ENCODE assay signal across 9 mouse cellular contexts in genomic region chr3:51583574-51584391, GRCm38 (mm10). TPM values are rescaled to one million over a fixed set of nuclear protein-coding genes. Genes with fewer than 3 reads are reported as not detected.
DNase-seq lines count a peak whose midpoint lies in the region; ATAC-seq and TF ChIP-seq lines count a peak whose summit lies in the region.
"Had no signal": no experiment of that assay in that cellular context is flagged by ENCODE, and none has a peak within 500 bp of the region (broad histone marks: within the 10 kb centered on the region; RNA-seq: fewer than 3 reads in every experiment).

No protein-coding gene starts in this region.

- no peak overlapping the region for H3K9ac ChIP-seq in embryonic facial prominence, embryonic 13.5 days
- no peak overlapping the region for H3K9ac ChIP-seq in heart, embryonic 12.5 days
- H3K9ac ChIP-seq in kidney, embryonic 14.5 days (ENCODE audit: low read depth, low read length) = no peak overlapping the region
- no peak overlapping the region for H3K9ac ChIP-seq in limb, embryonic 14.5 days (ENCODE audit: low read depth, low read length, severe bottlenecking)
- no peak overlapping the region; the same call in 1 of the 2 replicates for H3K9ac ChIP-seq in stomach, postnatal 0 days (ENCODE audit: low read length)
- H3K9ac ChIP-seq: stomach, embryonic 15.5 days had no signal

- H3K9me3 ChIP-seq in embryonic facial prominence, embryonic 13.5 days = no peaks in the 10 kb centered on the region
- no peaks in the 10 kb centered on the region for H3K9me3 ChIP-seq in heart, embryonic 12.5 days (replicated peaks)
- no peaks in the 10 kb centered on the region for H3K9me3 ChIP-seq in kidney, embryonic 14.5 days (ENCODE audit: control insufficient read depth, low read length)
- no peaks in the 10 kb centered on the region for H3K9me3 ChIP-seq in limb, embryonic 14.5 days (ENCODE audit: control insufficient read depth, low read length)
- H3K9me3 ChIP-seq in stomach, postnatal 0 days (ENCODE audit: control insufficient read depth, low read length) = no peaks in the 10 kb centered on the region
- H3K9me3 ChIP-seq: stomach, embryonic 15.5 days had no signal

- TF ChIP-seq EP300 in stomach, postnatal 0 days (optimal IDR thresholded peaks at IDR 0.05) = no peak

- H3K4me1 ChIP-seq in embryonic facial prominence, embryonic 13.5 days = peaks cover 13% of the 10 kb centered on the region; the same call in 1 of the 2 replicates
- H3K4me1 ChIP-seq in heart, embryonic 12.5 days (replicated peaks) = peaks cover 5% of the 10 kb centered on the region
- H3K4me1 ChIP-seq in kidney, embryonic 14.5 days (ENCODE audit: control insufficient read depth, insufficient read depth, low read length) = no peaks in the 10 kb centered on the region
- H3K4me1 ChIP-seq in limb, embryonic 14.5 days (ENCODE audit: control insufficient read depth, insufficient read depth, low read length) = no peaks in the 10 kb centered on the region; the same call in 1 of the 2 replicates
- H3K4me1 ChIP-seq in stomach, postnatal 0 days (replicated peaks; ENCODE audit: control insufficient read depth, insufficient read depth) = no peaks in the 10 kb centered on the region
- H3K4me1 ChIP-seq: stomach, embryonic 15.5 days had no signal

- WGBS in embryonic facial prominence, embryonic 13.5 days = 15% methylated on average over 18 of the region's 18 CpGs
- WGBS in heart, embryonic 12.5 days = 22% methylated on average over 18 of the region's 18 CpGs
- WGBS in kidney, embryonic 14.5 days = 27% methylated on average over 18 of the region's 18 CpGs
- 18% methylated on average over 18 of the region's 18 CpGs for WGBS in limb, embryonic 14.5 days
- WGBS in stomach, postnatal 0 days = 28% methylated on average over 18 of the region's 18 CpGs

- no peaks in the 10 kb centered on the region for H3K27me3 ChIP-seq in embryonic facial prominence, embryonic 13.5 days
- H3K27me3 ChIP-seq in heart, embryonic 12.5 days (replicated peaks) = no peaks in the 10 kb centered on the region
- no peaks in the 10 kb centered on the region for H3K27me3 ChIP-seq in kidney, embryonic 14.5 days (ENCODE audit: control insufficient read depth, insufficient read depth, low read length)
- no peaks in the 10 kb centered on the region for H3K27me3 ChIP-seq in limb, embryonic 14.5 days (ENCODE audit: control insufficient read depth, insufficient read depth, low read length)
- H3K27me3 ChIP-seq in stomach, postnatal 0 days (ENCODE audit: control insufficient read depth, insufficient read depth, low read length) = no peaks in the 10 kb centered on the region
- H3K27me3 ChIP-seq: stomach, embryonic 15.5 days had no signal

- peak overlapping the region; percentile 30 for H3K4me2 ChIP-seq in embryonic facial prominence, embryonic 13.5 days
- 0 out of 2 replicates have a peak overlapping the region, but pooled peaks have one; percentile 13 for H3K4me2 ChIP-seq in heart, embryonic 12.5 days
- H3K4me2 ChIP-seq in kidney, embryonic 14.5 days (replicated peaks; ENCODE audit: low read depth, low read length) = no peak overlapping the region
- H3K4me2 ChIP-seq in limb, embryonic 14.5 days (replicated peaks; ENCODE audit: low read depth, low read length, severe bottlenecking) = 0 out of 2 replicates have a peak overlapping the region, but pooled peaks have one; percentile 2
- H3K4me2 ChIP-seq in stomach, postnatal 0 days (replicated peaks; ENCODE audit: low read depth) = no peak overlapping the region
- H3K4me2 ChIP-seq: stomach, embryonic 15.5 days had no signal

- TF ChIP-seq POLR2A in limb, embryonic 14.5 days (IDR thresholded peaks at IDR 0.05; ENCODE audit: borderline replicate concordance, extremely low read depth, insufficient read depth, insufficient read length) = no peak

- no peak overlapping the region for H3K4me3 ChIP-seq in embryonic facial prominence, embryonic 13.5 days
- H3K4me3 ChIP-seq in heart, embryonic 12.5 days = no peak overlapping the region
- H3K4me3 ChIP-seq in kidney, embryonic 14.5 days (ENCODE audit: low read length) = no peak overlapping the region
- H3K4me3 ChIP-seq in limb, embryonic 14.5 days (replicated peaks; ENCODE audit: low read length) = no peak overlapping the region
- no peak overlapping the region for H3K4me3 ChIP-seq in stomach, postnatal 0 days (ENCODE audit: low read depth, low read length)
- H3K4me3 ChIP-seq: stomach, embryonic 15.5 days had no signal

- peak; percentile 87 for DNase-seq in 3T3-L1 (ENCODE audit: low read depth, low spot score)
- DNase-seq in adrenal gland, postnatal 25 days = peak; percentile 78
- DNase-seq in limb, embryonic 14.5 days (ENCODE audit: low spot score) = peak; percentile 82
- peak; percentile 83 for DNase-seq in neural tube, embryonic 10.5 days (ENCODE audit: extremely low spot score, low spot score)
- DNase-seq in stomach, postnatal 0 days (ENCODE audit: low spot score) = peak; percentile 80

- no peaks in the 10 kb centered on the region for H3K36me3 ChIP-seq in embryonic facial prominence, embryonic 13.5 days
- no peaks in the 10 kb centered on the region for H3K36me3 ChIP-seq in heart, embryonic 12.5 days
- H3K36me3 ChIP-seq in kidney, embryonic 14.5 days (ENCODE audit: control insufficient read depth, insufficient read depth, low read length) = no peaks in the 10 kb centered on the region
- no peaks in the 10 kb centered on the region for H3K36me3 ChIP-seq in limb, embryonic 14.5 days (ENCODE audit: control insufficient read depth, insufficient read depth, low read length)
- no peaks in the 10 kb centered on the region for H3K36me3 ChIP-seq in stomach, postnatal 0 days (ENCODE audit: control insufficient read depth, insufficient read depth, low read length)
- H3K36me3 ChIP-seq: stomach, embryonic 15.5 days had no signal

- ATAC-seq in embryonic facial prominence, embryonic 13.5 days (ENCODE audit: insufficient number of reproducible peaks, insufficient read depth, low FRiP score, low TSS enrichment, low read depth) = peak; percentile 67
- peak; percentile 36; the same call in 1 of the 2 replicates for ATAC-seq in heart, embryonic 12.5 days (ENCODE audit: insufficient number of reproducible peaks, low FRiP score)
- peak; percentile 74; the same call in 1 of the 2 replicates for ATAC-seq in kidney, embryonic 14.5 days (ENCODE audit: low FRiP score, low TSS enrichment)
- peak; percentile 62; the same call in 1 of the 2 replicates for ATAC-seq in limb, embryonic 14.5 days (ENCODE audit: low FRiP score, low read depth)
- peak; percentile 75; the same call in 1 of the 2 replicates for ATAC-seq in stomach, postnatal 0 days (ENCODE audit: low FRiP score, low TSS enrichment)

- no peak overlapping the region for H3K27ac ChIP-seq in embryonic facial prominence, embryonic 13.5 days
- no peak overlapping the region for H3K27ac ChIP-seq in heart, embryonic 12.5 days (ENCODE audit: poor library complexity, severe bottlenecking)
- H3K27ac ChIP-seq in kidney, embryonic 14.5 days (ENCODE audit: low read depth, low read length) = no peak overlapping the region
- H3K27ac ChIP-seq in limb, embryonic 14.5 days (replicated peaks; ENCODE audit: low read depth, low read length) = no peak overlapping the region
- H3K27ac ChIP-seq in stomach, postnatal 0 days (replicated peaks) = no peak overlapping the region
- H3K27ac ChIP-seq: stomach, embryonic 15.5 days had no signal

- TF ChIP-seq CTCF in stomach, postnatal 0 days (IDR thresholded peaks at IDR 0.05; ENCODE audit: low read depth) = peak; percentile 91

RNA-seq across cellular contexts. Expression of gene Setd7, which starts 23.1 kb away (rescaled TPM):
- total RNA-seq in adrenal gland, postnatal 25 days (2021) = 38.5 and 53.8 TPM in 2 replicates
- 3.7 and 3.9 TPM in 2 replicates for polyA plus RNA-seq in embryonic facial prominence, embryonic 13.5 days (2015; fragmentation: Nextera tagmentation; extraction: Ambion mirVana)
- 3.6 and 4.1 TPM in 2 replicates for polyA plus RNA-seq in heart, embryonic 12.5 days (2016; fragmentation: Nextera tagmentation; extraction: Ambion mirVana)
- polyA plus RNA-seq in kidney, embryonic 14.5 days (2014; fragmentation: Nextera tagmentation; extraction: Ambion mirVana) = 4.3 and 4.7 TPM in 2 replicates
- 19.6 and 21.5 TPM in 2 replicates for polyA plus RNA-seq in limb, embryonic 14.5 days (2012; rRNA removed)
- 5.7 and 6.1 TPM in 2 replicates for polyA plus RNA-seq in limb, embryonic 14.5 days (2014; fragmentation: Nextera tagmentation; extraction: Ambion mirVana)
- 1.5 and 1.8 TPM in 2 replicates for polyA plus RNA-seq in stomach, postnatal 0 days (2015; fragmentation: Nextera tagmentation; extraction: Ambion mirVana)

Comparison
In these comparisons a context has a peak if more than half of its experiments do, and no peak if none do; other contexts are left out.
1. H3K4me2 ChIP-seq: peak in embryonic facial prominence, embryonic 13.5 days (single experiment), heart, embryonic 12.5 days (single experiment) and limb, embryonic 14.5 days (single experiment); none in kidney, embryonic 14.5 days (single experiment) and stomach, postnatal 0 days (single experiment).
2. Peak in every context shown above with its lines, with median percentiles within 50 percentile points of each other: DNase-seq and ATAC-seq.